Mouse (Mus musculus) forebrain, embryonic 16.5 days (tissue): Measurements from ENCODE around the gene Trpv6. TPM values are rescaled to one million over a fixed set of nuclear protein-coding genes. Genes with fewer than 3 reads are reported as not detected.

Experiments used
- ATAC-seq: fragments of 200-750 bp; cut with Nextera tagmentation; 2 replicates; pipeline ENCODE4 v1.8.0; 2017; ENCODE audit warnings: mild to moderate bottlenecking, moderate library complexity
- H3K27ac ChIP-seq: fragments of 300-500 bp; sonication (generic); 2 replicates; pipeline ENCODE4 v1.5.1; 2014; ENCODE audit warnings: low read length, control low read depth
- H3K27me3 ChIP-seq: fragments of 300-500 bp; sonication (generic); replicated peaks from 2 replicates; pipeline ENCODE4 v1.6.1; 2014; ENCODE audit warnings: low read length; ENCODE audit not compliant: control insufficient read depth, insufficient read depth
- H3K36me3 ChIP-seq: fragments of 300-500 bp; sonication (generic); 2 replicates; pipeline ENCODE4 v1.6.1; 2014; ENCODE audit not compliant: control insufficient read depth, insufficient read depth
- H3K4me1 ChIP-seq: fragments of 300-500 bp; sonication (generic); replicated peaks from 2 replicates; pipeline ENCODE4 v1.6.1; 2014; ENCODE audit warnings: low read length; ENCODE audit not compliant: control insufficient read depth, insufficient read depth
- H3K4me2 ChIP-seq: fragments of 300-500 bp; sonication (generic); 2 replicates; pipeline ENCODE4 v1.6.1; 2014; ENCODE audit warnings: mild to moderate bottlenecking, low read length, control low read depth
- H3K4me3 ChIP-seq: fragments of 300-500 bp; sonication (generic); replicated peaks from 2 replicates; pipeline ENCODE4 v1.5.1; 2014; ENCODE audit warnings: mild to moderate bottlenecking, low read length, control low read depth
- H3K9ac ChIP-seq: fragments of 300-500 bp; sonication (generic); replicated peaks from 2 replicates; pipeline ENCODE4 v1.6.1; 2014; ENCODE audit warnings: low read depth, low read length, control low read depth
- H3K9me3 ChIP-seq: fragments of 300-500 bp; sonication (generic); 2 replicates; pipeline ENCODE4 v1.6.1; 2016; ENCODE audit warnings: low read length; ENCODE audit not compliant: control insufficient read depth
- WGBS: fragments of 180-500 bp; shearing (Covaris S2); extraction: QIAGEN DNeasy Blood & Tissue Kit; methylation state at CpG from one replicate; pipeline ENCODE4 v1.1.7; 2014; 5-methylcytosine and 5-hydroxymethylcytosine counted together
- polyA plus RNA-seq: library from polyadenylated mRNA; unstranded; fragments of >200 nt; fragmentation: Nextera tagmentation; extraction: Ambion mirVana; gene quantifications from 2 replicates; pipeline ENCODE4 v1.2.1, GENCODE M21; 2015

Trpv6 gene
- polyA plus RNA-seq, 1 experiment from 2014 or later, result 0.60 TPM

DNA sequence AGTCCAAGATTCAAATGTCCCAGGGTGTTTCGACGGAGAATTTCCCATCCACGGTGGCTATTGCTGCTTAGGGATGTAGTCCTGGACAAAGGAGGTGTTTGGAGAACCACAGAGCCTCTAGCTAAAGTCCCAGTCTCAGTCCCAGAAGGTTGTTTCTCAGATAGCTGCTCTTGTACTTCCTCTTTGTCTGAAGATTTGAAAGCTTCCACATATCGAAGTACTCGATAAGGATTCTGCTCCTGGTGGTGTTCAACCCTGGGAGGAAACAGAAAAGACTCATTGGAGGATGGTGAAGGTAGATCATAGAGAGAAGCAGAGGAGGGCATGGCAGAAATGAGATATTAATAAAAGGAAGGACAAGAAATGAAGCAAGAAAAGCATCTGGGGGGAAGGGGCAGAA is 17.0 kb upstream of the Trpv6 start:
- Histone ChIP-seq H3K9ac (no peak overlapping the region), H3K27ac (no peak overlapping the region), H3K4me1 (no peaks in the 10 kb centered on the region), H3K4me2 (no peak overlapping the region), H3K9me3 (no peaks in the 10 kb centered on the region), H3K27me3 (no peaks in the 10 kb centered on the region), H3K4me3 (no peak overlapping the region), H3K36me3 (no peaks in the 10 kb centered on the region)
- 92% methylated on average over 5 of the region's 5 CpGs for whole genome bisulfite sequencing
- no peak for ATAC-seq

DNA sequence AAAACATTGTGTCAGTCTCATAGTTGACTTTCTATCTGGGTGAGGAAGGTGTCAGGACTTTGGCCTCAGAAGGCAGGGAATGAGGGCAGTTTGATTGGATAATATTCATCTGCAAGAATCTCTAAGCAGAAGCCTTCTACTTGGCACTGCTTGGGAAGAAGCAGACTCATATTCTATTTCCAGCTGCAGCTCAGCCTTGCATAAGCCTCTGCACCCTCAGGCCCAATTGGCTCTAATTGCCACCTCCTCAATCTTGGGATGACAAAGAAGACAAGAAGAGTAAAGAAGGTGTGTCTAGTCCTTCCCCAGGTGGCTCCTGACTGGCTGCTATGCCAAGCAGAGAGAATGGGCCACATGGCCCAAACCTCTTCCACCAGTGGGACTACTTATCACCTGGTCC is 10.5 kb upstream of the Trpv6 start:
- Histone ChIP-seq H3K4me2 (no peak overlapping the region), H3K36me3 (no peaks in the 10 kb centered on the region), H3K4me3 (no peak overlapping the region), H3K27ac (no peak overlapping the region), H3K27me3 (no peaks in the 10 kb centered on the region), H3K9me3 (no peaks in the 10 kb centered on the region), H3K9ac (no peak overlapping the region), H3K4me1 (no peaks in the 10 kb centered on the region)
- ATAC-seq, result no peak

DNA sequence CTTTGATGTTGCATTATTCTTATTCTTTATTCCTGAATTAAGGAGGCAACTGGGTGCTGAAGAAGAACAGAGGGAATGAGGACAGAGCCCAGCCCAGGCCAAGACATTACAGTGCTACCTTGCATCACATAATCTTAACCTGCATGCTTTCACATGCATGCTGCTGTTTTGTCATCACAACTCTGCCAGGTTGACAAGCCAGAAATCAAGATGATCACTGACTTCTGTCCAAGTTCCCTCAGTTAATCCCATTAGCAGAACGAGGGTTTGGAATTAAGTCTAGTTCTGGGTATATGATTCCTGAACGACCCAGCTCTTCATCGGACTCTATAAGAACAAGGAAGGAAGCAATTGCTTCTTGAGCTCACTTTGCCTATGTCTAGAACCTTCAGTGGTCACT is 10.0 kb upstream of the Trpv6 start:
- 83% methylated on average over 3 of the region's 3 CpGs for WGBS
- no peaks in the 10 kb centered on the region for H3K27me3 ChIP-seq
- no peaks in the 10 kb centered on the region for H3K36me3 ChIP-seq
- no peak overlapping the region for H3K4me3 ChIP-seq
- H3K4me1 ChIP-seq, result no peaks in the 10 kb centered on the region
- H3K9me3 ChIP-seq, result no peaks in the 10 kb centered on the region
- no peak overlapping the region for H3K27ac ChIP-seq
- no peak overlapping the region for H3K9ac ChIP-seq
- no peak overlapping the region for H3K4me2 ChIP-seq
- ATAC-seq, result no peak

DNA sequence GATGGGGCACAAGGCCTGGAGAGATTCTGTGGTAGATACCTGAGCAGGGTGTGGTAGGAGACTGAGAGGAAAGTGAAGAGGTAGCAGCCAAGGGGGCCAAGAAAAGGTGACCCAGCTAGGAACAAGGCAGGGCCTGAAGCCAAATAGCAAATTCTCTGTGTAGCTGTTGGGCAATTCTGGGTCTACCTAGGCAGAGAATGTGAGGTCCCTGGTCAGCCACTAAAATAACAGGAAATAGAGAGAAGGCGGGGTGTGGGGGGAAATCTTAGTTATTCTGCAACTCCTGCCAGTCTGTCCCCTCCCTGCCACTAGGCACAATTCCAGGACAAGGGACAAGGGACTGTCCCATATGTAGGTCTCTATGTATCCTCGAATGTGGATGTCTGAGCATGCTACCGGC is 7.0 kb upstream of the Trpv6 start:
- Histone ChIP-seq H3K4me1 (no peaks in the 10 kb centered on the region), H3K4me2 (no peak overlapping the region), H3K4me3 (no peak overlapping the region), H3K36me3 (no peaks in the 10 kb centered on the region), H3K9ac (no peak overlapping the region), H3K9me3 (no peaks in the 10 kb centered on the region), H3K27ac (no peak overlapping the region), H3K27me3 (no peaks in the 10 kb centered on the region)
- 89% methylated on average over 3 of the region's 3 CpGs for WGBS
- ATAC-seq, result no peak

DNA sequence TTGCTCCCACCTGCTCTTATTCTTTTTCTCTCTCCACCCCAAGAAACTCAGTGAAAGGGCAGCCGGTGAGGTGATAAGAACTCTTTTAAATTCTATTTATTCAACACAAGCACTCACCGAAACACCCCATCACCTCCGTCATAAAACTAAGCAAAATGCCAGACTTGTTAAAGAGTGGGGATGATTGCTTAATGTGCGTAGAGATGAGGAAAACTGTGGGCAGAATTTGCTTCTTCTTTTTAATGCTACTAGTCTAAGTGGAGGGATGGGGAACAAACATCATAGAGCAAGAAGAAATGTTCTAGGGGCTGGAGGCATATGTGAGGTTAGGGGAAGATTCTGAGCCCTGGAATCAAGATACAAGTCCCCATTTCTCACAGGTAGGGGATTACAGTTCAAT is 6.6 kb upstream of the Trpv6 start:
- H3K9me3 ChIP-seq, result no peaks in the 10 kb centered on the region
- H3K36me3 ChIP-seq, result no peaks in the 10 kb centered on the region
- WGBS, result 91% methylated on average over 4 of the region's 4 CpGs
- H3K4me1 ChIP-seq, result no peaks in the 10 kb centered on the region
- H3K27me3 ChIP-seq, result no peaks in the 10 kb centered on the region
- H3K9ac ChIP-seq, result no peak overlapping the region
- no peak for ATAC-seq
- no peak overlapping the region for H3K4me2 ChIP-seq
- no peak overlapping the region for H3K4me3 ChIP-seq
- H3K27ac ChIP-seq, result no peak overlapping the region

DNA sequence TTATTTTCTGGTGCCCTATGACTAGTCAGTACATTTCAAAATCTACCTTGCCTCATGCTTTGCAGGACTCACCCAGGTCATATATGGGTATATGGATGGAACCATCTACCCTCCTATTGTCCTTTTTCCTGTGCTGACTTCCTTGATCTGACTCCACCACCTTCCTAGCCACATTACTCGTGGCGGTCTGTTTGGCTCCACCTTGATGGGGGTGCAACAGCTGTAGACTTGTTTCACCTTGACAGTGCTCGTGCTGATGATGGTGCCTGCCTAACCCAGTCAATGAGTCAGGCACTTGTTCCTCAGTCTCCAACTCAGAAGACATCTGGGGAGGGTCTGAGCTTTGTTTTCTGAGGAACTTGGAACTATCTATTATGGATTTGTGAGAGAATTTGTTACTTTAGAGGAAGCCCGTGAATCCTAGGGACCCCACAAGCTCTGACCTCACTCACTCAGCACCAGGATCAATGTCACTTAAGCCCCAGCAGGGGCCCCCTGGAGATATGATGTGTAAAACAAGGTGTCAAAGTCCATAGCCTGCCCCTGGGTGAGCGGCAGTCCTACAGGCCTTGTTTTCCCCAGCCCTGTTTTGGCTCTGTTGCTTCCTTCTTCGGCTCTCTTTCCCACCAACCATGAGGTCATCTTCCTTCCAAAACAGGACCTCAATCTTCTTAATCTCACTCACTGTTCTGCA is 5.1 kb upstream of the Trpv6 start:
- 86% methylated on average over 6 of the region's 6 CpGs for WGBS
- Histone ChIP-seq H3K4me3 (no peak overlapping the region), H3K9me3 (no peaks in the 10 kb centered on the region), H3K27ac (no peak overlapping the region), H3K36me3 (no peaks in the 10 kb centered on the region), H3K9ac (no peak overlapping the region), H3K27me3 (no peaks in the 10 kb centered on the region), H3K4me1 (0 out of 2 replicates have a peak, but pooled peaks cover 2% of the 10 kb centered on the region), H3K4me2 (no peak overlapping the region)
- no peak for ATAC-seq

DNA sequence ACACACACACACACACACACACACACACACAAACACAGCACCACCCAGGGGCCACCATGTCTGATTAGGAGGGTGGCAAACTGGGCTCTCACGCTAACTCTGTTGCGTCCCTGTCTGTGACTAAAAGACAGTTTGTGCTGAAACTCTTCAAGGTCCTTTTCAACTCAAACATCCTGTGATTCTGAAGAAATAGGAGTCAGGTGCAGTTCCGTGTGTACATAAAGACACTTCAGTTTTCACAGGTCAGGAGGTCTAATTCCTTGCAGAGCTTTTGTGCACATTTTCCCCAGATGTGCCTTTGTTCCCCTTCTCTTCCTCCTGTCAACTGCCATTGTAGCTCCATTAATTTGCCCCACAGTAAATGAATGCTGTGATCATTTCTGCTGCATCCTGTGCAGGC is 4.2 kb upstream of the Trpv6 start:
- ATAC-seq, result no peak
- Histone ChIP-seq H3K4me2 (no peak overlapping the region), H3K4me1 (0 out of 2 replicates have a peak, but pooled peaks cover 2% of the 10 kb centered on the region), H3K36me3 (no peaks in the 10 kb centered on the region), H3K4me3 (no peak overlapping the region), H3K27me3 (no peaks in the 10 kb centered on the region), H3K9ac (no peak overlapping the region), H3K9me3 (no peaks in the 10 kb centered on the region), H3K27ac (no peak overlapping the region)
- 60% methylated on average over 3 of the region's 3 CpGs for WGBS

DNA sequence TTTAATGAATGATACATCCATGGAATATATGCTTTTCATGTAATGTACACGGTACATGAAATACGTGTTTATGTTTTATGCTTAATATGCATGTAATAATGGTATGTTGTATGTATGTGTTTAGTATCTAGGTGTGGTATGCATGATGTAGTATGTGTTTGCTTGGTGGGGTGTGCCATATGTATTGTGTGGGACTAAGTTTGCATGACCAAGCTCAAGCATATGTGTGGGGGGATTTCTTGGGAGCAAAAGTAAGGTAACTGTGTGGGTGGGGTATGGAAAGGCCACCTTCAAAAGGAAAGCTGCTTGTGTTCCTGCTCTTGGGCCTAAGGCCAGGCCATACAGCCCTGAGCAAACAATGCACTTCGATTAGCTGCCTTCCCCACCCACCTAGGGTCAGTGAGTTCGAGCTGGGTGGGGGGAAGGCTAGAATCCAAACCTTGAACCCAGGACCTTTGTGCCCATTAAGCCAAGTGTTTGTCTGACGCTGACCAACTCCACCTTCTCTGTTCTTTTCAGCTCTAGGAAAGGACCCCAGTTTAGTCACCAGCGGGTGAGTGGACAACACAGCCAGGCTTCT is 1.8 kb upstream of the Trpv6 start:
- ATAC-seq, result no peak
- no peak overlapping the region for H3K27ac ChIP-seq
- 0 out of 2 replicates have a peak, but pooled peaks cover 2% of the 10 kb centered on the region for H3K4me1 ChIP-seq
- H3K9me3 ChIP-seq, result no peaks in the 10 kb centered on the region
- no peak overlapping the region for H3K9ac ChIP-seq
- H3K4me2 ChIP-seq, result no peak overlapping the region
- no peaks in the 10 kb centered on the region for H3K36me3 ChIP-seq
- no peaks in the 10 kb centered on the region for H3K27me3 ChIP-seq
- no peak overlapping the region for H3K4me3 ChIP-seq
- WGBS, result 85% methylated on average over 6 of the region's 6 CpGs

DNA sequence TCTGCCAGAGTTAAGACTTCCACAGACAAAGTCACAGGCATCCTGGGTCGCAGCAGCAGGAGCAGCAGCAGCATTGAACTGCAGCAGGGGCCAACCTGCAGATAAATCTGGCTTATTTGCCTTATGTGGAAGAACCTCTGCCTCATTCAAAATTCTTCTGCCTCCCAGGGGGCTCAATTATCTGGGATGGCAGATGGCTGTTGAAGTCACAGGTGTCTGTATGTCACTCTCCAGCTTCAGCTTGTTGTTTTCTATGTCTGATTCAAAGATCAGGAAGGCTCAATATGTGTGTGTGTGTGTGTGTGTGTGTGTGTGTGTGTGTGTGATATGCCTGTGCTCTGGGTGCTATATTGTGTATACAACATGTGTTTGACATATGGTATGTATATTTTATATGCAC is 1.2 kb upstream of the Trpv6 start:
- no peak overlapping the region for H3K4me3 ChIP-seq

More for the DNA sequence above, 1.2 kb upstream of the Trpv6 start:
- Histone ChIP-seq H3K36me3 (no peaks in the 10 kb centered on the region), H3K9me3 (no peaks in the 10 kb centered on the region), H3K27me3 (no peaks in the 10 kb centered on the region), H3K9ac (no peak overlapping the region), H3K4me1 (0 out of 2 replicates have a peak, but pooled peaks cover 2% of the 10 kb centered on the region), H3K4me2 (no peak overlapping the region), H3K27ac (no peak overlapping the region)
- ATAC-seq, result no peak
- 21% methylated on average over 1 of the region's 1 CpGs for WGBS
